Mouse (Mus musculus) CD8-positive naive resting alpha-beta T cell, adult 2 months (primary cell): ENCODE results near the gene Taf8.
"Not testable (repeated sequence)": the region's sequence is repeated elsewhere in the genome, so short reads cannot be mapped to it uniquely, and the experiment has no call there.

Source experiments
- DNase-seq, 2 experiments: peaks; one replicate each; pipeline ENCODE4 v3.0.0; 2022; ENCODE audit warnings: low read depth in 2 of 2, low spot score in 2 of 2

Gene Taf8

GRCm38 (mm10) chr17:47518205-47518604 lies 16.1 kb upstream of the Taf8 start:
- DNase-seq, result no peak

DNA sequence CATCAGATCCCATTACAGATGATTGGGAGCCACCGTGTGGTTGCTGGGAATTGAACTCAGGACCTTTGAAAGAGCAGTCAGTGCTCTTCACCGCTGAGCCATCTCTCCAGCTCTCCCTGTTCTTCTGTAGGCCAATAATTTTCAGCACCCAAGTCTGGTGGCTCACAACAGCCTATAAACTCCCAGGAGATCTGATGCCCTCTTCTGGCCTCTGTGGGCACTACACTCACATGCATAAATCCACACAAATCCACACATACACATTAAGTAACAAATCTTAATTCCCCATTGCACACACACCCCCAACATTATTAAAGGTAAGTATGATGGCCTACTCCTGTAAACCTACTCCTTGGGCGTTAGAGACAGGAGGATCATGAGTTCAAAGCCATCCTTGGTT lies 14.1 kb upstream of the Taf8 start:
- no peak for DNase-seq

GRCm38 (mm10) chr17:47515180-47515844 lies 13.2 kb upstream of the Taf8 start:
- no peak for DNase-seq

DNA sequence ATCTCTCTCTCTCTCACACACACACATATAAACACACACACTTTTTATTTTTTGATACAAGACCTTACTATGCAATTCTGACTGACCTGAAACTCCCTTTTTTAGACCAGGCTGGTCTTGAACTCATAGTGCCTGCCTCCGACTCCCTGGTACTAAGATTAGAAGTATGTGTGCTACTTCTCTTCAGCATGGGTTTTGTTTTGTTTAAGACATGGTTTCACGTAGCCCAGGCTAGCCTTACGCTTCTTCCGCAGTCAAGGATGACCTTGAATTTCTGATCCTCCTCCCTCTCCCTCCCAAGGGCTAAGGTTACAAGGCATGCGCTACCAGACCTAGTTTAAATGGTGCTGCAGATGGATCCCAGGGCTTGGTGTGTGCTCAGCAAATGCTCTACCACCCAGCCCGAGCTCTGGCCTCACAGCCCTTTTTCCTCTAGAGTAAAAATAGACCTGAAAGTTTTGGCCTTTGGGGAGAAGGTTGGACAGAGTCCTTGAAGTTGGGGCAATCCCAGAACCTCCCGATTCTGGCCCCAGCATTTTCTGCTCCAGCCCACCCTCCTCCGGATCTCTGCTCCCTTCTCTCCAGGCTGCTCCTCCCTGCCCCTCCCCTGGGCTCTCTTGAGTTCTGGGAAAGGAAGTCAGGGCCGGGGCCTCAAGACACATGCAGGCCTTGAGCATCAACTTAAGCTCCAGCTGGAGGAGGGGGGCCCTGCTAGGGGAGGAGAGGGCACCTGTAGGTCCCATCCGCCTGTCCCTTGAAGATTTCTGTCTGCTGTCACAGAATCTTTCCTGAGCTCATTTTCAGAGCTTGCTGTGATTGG lies 11.1 kb upstream of the Taf8 start:
- no peak for DNase-seq

DNA sequence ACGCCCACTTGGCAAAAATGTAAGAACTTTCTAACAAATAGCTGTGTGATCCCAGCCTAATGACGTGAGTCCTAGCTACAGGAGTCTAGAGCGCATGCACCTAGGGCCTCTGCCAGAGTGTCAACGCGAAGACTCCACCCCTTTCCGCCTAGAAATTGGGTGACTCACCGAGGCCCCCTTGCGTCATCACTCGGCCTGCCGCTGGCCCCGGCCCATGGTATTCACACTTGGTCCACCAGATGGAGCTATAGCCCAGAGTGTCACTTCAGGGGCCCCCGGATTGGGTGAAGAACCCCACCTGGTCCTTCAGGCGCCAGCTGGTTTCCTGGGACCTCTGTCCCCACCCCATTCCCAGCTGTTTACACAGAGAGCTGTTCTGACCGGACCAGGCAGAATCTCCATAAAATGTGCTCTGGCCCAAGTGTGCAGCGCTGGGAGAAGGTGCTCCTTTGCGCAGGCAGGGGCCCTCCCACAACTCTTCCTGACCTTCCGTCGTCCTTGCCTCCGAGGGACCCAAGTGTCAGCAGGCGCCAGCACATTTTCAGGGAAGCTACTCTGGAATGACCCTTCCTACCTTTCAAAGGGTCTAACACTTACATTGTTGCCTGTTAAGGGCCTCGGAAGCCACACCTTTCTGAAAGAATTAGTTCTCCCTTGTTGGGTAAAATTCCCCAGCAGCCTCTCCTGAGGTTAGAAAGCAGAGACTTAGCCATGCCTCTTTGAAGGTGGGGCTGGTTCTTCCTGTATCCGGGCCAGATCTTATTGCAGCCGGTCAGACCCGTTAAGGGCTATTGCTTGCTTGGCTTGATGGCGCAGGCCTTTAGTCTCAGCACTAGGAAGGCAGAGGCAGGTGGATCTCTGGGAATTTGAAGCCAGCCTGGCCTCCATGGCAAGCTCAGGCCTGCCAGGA lies 9.3 kb upstream of the Taf8 start:
- peak; percentile 99 for DNase-seq

DNA sequence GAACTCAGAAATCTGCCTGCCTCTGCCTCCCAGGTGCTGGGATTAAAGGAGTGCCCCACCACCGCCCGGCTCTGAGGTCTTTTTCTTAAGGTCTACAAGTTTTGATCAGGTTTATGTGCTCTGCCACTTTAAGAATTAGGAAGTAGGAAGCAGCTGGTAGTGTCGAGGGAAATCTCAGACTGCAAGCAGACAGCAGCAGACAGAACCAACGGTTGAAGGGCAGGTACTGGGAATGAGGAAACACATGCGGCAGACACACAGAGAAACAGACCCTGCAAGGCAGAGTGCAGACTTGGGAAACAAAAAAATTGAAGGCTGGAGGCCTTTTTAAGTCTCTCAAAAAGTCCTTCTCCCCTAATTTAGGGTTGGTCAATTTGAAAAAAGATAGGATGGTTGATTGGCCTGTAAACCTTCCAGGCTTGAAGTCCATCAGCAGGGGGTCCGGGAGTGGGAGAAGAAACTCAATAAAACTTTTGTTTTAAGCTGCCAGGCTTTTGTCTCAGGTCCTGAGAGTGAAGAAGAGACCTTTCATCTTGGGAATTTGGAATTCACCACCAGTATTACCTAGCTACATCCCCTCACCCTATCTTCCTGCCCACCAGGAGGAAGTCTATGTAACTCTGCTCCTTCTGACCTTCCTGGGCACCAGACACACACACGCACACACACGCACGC lies 7.1 kb upstream of the Taf8 start:
- no peak for DNase-seq

DNA sequence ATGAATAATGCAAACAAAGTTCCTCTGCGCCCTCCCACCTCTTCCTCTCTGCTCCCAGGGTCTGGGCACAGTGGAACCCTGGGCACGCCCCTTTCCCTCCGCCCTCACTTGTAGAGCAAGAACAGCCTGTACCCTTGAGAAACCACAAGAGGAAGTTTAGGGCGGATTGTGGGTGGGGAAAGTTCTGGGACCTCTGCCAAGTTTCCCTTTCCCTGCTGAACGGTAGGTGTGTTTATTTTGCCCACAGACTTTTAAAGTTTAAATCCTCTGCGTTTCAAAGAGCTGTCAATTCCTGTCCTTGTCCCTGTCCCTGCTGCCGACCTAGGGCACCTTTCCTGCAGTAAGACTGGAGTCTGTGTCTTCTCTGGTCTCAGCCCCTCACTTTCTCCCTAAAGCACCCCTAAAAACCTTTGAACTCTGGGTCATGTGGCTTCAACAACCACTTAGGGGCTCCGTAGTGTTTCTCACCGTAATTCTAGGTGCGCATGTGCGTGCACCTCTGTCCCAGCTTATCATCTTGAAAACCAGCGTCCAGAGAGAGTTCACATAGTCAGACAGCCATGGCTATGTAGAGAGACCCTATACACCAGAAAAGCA lies 6.0 kb upstream of the Taf8 start:
- peak; percentile 91 to 96 for DNase-seq

DNA sequence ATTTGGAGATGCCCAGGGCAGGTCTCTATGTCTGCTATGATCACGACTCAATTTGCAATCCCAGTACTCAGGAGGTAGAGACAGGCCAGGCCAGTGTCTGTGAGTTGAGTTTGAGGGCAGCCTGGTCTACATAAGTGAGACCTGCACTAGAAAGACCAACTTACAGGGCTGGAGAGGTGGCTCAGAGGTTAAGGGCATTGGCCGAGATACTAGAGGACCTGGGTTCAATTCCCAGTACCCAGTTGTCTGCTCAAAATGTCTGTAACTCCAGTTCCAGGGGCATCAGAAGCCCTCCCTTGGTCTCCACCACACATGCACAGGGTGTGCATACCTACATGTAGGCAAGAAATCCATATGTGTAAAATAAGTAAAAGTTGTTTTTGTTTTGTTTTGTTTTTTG lies 5.4 kb upstream of the Taf8 start:
- no peak for DNase-seq

- DNase-seq, result no peak
Observed at GRCm38 (mm10) chr17:47506697-47507096, 4.6 kb upstream of the Taf8 start.

- DNase-seq, result no peak
Observed at GRCm38 (mm10) chr17:47506042-47506441, 4.0 kb upstream of the Taf8 start.

DNA sequence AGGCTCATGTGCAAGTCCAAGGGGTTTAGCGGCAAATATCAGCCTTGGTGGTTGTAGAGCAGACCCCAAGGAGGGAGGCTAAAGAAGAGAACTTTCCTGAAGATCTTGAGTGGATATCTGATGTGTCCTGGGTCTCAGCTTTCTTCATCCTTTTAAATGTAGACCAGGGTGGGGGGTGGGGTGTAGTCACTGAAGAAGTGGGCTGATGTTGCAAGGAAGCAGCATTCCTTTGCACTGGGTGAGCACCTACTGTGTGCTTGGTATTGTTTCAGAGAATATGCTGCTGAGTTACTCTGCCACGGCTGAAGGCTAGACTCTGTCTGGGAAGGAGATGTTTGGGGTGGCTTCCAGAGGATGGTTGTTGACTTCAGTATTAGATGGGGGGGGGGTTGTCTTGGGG lies 3.5 kb upstream of the Taf8 start:
- DNase-seq, result no peak

DNA sequence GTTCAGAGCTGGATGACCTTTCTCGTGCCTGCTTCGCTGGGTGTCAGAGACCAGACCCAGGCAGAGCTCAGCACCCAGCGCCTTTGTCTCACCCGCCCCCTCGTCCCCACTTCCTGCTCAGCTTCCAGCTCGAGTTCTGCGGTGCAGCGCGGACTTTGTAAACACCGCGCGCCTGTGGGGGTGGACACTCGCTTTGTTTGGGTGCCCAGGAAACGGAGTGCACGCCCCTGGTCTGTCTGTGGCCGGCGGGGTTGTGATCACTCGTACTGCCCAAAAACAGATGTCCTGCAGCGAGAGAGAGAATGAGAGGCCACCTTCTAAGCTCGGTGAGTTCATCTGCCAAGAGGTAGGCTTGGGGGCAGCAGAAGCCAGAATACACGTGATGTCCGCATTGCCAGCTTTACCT lies 2.9 kb upstream of the Taf8 start, which contains the start of gene Ccnd3:
TSS of gene Ccnd3 (plus strand) at position 111 of the 406 bp plus-strand sequence.
- peak; percentile 56 to 65 for DNase-seq

- DNase-seq, result no peak
Observed at GRCm38 (mm10) chr17:47504228-47504627, 2.1 kb upstream of the Taf8 start.

DNA sequence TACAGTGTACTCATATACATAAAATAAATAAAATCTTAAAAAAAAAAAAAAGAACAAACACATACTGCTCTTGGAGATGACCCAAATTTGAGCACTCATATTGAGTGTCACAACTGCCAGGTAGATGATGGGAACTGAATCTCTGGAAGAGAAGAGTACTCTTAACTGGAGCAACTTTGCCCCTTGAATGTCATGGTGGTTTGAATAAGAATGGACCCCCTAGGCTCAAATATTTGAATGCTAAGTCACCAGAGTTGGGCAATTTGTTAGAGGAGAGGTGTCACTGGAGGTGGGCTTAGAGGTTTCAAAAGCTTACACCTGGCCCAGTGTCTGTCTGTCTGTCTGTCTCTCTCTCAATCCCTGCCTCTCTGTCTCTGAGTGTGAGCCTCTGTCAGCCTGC lies 1.6 kb upstream of the Taf8 start:
- DNase-seq, result no peak

DNA sequence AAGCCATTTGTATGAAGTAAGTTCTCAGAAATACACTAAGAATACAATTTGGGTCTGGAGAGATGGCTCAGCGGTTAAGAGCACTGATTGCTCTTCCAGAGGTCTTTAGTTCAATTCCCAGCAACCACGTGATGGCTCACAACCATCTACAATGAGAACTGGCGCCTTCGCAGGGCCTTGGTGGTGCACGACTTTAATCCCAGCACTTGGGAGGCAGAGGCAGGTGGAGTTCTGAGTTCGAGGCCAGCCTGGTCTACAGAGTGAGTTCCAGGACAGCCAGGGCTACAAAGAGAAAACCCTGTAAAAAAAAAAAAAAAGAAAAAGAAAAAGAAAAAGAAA lies 584 bp upstream of the Taf8 start:
- not testable (repeated sequence) for DNase-seq

DNA sequence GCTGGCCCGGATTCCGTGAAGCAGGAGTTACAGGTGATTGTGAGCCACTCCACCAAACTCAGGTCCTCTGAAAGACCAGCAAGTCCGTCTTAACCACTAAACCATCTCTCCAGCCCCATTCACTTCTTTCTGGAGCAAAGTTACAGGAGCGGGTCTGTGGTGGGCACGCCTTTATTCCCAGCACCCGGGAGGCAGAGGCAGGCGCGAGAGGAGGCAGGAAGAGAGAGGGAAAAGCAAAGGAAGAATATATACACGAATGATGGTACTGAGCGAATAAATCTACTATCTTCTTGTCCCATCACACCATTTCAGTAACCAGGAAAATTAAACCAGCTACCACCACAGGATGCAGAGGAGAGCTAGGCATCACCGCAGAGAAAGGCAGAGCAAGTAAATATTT lies 561 bp downstream of the Taf8 start:
- no peak for DNase-seq

- no peak for DNase-seq
Observed at GRCm38 (mm10) chr17:47494132-47494531, 8.0 kb downstream of the Taf8 start.

- DNase-seq, result no peak
Observed at GRCm38 (mm10) chr17:47493653-47494052, 8.4 kb downstream of the Taf8 start.

- DNase-seq, result no peak
Observed at GRCm38 (mm10) chr17:47492731-47493130, 9.4 kb downstream of the Taf8 start.

DNA sequence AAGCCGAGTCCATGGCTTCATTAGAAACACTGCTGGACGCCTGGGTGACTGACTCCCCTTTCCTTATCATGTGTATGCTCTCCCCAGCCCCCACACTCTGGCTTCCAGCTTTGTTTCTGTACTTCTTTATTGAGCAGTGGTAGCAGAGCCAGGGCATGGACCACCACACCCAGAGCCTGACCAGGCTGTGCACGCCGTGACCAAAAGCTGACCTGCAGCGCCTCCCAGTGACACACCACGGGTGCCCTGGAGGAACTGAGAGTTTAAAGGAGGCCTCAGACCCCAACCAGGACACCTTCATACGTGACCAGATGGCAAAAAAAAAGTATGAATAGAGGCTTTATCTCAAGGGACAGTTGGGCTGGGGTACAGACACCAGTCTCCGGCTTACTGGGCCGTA lies 11.3 kb downstream of the Taf8 start:
- DNase-seq, result no peak

DNA sequence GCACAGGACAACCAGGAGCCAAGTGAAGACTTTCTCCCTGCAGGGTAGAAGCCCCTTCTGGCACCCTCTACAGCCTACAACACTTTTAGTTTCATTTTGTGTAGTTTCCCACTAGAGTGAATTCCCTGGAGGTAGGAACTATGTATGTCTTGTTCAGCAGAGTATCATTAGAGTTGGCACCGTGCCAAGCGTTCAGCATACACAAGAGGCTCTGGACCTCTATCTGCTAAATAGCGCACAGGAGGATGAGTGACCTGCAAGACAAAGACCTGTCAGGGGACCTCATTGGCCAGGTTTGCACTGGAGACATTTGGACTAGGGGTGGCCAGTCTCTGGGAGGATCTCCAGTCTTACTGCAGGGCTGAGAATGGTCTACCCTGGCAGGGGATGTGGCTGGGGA lies 16.3 kb downstream of the Taf8 start:
- DNase-seq, result no peak
